Mouse (Mus musculus) cerebellum, adult 18-20 months (tissue): ENCODE results near the gene Syt7.

Experiments
- DNase-seq, 2 experiments: peaks; one replicate each; pipeline ENCODE4 v3.0.0; 2021

The Syt7 gene

DNA sequence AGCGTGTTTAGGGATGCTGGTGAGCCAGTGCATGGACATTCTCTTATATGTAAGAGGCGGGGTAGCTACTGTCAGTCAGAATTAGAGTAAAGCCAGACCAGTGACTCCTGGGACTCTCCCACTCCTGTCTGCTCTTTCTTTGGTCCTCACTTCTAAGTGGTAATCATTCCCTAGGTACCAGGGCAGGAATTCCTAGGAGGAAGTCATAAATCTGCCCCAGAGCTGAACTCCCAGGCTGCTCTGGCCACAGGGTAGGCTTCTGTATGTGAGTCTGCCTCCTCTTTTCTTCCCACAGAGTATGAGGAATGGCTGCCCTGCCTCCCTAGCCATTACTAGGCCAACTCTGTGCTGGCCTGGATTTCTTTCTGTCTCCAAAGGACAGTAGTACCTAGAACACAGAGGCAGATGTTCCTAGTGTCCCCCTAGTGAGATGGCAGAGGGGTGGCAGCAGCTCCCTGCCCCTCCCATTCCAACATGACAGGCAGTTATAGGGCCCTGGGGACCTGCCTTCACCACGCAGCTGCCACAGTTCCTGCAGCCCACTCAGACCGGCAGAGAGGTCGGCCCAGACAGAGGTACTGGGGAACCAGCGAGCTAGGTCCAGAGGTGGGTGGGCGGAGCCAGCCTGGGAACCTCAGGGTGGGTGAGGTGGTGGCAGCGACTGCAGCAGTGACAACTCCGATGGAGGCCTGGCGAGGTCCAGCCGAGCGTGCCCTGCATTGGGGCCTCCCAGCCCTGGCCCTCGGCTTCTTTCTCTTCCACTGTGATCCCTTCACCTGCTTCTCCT lies 36.8 kb downstream of the Syt7 start:
- DNase-seq = no peak

DNA sequence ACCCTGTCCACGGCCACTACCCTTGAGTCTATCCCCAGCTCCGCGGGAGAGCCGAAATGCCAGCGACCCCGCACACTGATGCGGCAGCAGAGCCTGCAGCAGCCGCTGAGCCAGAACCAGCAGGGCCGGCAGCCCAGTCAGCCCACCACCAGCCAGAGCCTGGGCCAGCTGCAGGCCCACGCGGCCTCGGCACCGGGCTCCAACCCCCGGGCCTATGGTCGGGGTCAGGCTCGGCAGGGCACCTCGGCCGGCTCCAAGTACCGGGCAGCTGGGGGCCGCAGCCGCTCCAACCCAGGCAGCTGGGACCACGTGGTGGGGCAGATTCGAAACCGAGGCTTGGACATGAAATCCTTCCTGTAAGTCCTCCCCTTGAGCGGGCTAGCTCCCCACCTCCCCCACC lies 37.4 kb downstream of the Syt7 start:
- no peak for DNase-seq

DNA sequence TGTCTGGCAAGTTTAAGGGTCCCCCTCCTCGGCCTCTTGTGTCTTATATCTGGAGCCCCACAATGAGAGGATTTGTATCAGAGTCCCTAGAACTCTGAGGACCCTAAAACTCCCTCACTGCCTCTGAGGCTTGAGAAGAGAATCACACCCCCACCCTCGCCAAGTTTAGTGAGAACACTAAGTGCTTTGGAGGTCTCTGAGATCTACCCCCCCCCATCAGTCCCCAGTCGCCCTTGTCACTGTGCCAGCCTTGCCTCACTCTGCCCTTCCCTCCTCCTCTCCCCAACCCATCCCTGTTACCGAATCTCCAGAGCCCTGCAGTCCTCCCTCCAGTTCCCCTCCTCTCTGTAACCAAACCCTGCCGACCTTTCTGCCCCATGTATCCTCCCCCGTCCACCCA lies 37.9 kb downstream of the Syt7 start:
- no peak for DNase-seq

DNA sequence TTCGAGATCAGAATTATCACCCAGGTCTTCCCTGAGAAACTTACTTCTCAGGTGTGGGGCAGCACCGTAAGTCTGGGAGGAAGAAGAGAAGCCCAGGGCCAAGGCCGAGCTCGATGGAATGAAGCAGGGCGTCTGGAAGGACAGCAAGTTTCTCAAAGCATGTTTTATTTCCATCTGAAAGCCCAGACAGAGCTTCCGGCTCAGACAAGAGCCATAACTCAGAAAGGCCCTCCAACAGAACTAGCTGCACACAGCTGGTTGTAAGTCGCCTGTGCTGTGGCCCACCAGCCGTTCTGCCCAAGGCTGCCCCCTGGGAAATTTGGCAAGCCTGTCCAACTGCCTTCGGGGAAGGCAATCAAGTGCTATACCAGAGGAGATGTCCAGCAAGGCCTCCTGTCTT lies 38.5 kb downstream of the Syt7 start:
- no peak for DNase-seq

- DNase-seq = peak; percentile 54 to 65
Observed at GRCm38 (mm10) chr19:10429371-10429770, 40.5 kb downstream of the Syt7 start.

DNA sequence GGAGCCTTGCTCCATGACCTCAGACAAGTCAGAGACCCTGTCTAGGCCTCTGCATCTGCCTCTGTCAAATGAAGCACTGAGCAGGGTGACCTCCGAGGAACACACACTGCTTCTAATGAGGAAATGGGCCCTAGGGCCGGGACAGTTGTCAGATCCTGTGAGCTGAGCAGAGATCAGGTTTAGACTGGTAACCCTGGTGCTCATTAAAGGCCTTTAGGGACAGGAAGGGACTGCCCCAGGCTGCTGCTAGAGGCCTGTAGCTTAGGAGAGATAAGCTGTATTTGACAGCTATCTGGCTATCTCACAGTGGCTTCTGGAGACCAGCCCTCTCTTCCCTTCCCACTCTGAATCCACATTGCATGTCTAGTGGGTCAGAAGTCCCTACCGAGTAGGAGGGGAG lies 42.5 kb downstream of the Syt7 start:
- DNase-seq = no peak

DNA sequence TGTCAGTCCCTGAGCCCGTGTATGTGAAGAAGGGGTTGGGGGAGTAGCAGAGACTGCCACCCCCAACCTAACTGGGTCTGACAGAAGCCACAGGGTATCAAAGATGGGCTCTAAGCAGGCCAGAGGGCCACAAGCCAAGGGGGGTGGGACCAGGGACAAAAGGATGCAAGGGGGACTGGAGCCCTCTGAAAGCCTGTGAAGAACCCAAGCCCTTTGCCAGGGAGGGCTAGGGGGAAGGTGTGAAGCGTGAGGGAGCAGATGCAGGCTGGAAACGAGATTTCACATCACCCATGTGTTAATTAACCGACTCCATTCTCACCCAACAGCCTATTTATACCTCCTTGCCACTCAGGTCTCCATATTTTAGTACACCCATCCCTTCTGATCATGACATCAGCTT lies 43.0 kb downstream of the Syt7 start:
- DNase-seq = no peak

DNA sequence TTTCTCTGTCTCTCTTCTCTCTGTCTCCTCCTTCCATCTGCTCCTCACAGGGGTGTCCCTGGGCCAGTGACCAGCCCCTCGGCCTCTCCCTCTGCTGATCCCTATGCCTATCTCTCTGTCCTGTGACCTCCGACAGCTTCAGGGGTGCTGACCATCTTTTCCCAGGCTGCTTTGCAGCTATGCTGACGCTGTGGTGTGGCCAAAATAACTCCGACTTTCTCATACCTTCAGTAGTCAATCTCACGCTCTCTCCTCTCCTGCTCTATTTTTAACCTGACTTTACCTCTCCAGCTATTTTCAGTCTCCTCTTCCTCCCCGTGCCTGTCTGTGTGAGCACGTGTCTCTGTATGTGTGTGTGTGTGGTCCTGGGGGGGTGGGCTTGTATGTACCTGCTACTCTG lies 44.3 kb downstream of the Syt7 start:
- DNase-seq = no peak

DNA sequence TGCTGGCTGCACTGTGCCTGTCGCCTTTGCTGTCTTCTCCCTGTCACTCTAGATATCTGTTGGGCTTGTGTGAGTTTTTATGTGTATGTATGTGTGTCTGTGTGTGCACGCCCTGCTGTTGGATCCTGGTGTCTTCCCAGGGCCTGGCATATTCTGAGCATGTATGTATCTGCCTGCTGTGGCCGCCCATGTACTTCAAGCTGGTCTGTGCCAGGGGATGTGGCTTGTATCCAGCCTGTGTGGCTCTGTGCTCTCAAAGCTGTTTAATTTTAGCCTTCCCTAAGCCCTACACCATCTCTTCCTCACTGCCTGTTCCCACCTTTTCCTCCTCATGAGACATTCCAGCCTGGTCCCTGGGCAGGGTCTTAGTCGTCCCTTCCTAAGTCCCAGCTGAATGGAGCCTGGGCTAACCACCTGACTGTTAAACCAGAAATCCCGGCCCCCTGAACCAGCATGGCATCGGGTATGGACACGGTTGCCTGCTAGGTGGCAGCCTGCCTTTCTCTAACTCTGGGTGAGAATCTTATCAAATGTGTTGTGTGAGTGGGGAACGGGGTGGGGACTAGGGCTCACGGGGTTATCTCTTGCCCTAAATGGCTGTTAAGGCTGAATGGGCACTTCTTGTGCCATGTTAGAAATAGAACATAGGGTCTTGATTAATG lies 45.1 kb downstream of the Syt7 start:
- DNase-seq = peak; percentile 53 to 59

DNA sequence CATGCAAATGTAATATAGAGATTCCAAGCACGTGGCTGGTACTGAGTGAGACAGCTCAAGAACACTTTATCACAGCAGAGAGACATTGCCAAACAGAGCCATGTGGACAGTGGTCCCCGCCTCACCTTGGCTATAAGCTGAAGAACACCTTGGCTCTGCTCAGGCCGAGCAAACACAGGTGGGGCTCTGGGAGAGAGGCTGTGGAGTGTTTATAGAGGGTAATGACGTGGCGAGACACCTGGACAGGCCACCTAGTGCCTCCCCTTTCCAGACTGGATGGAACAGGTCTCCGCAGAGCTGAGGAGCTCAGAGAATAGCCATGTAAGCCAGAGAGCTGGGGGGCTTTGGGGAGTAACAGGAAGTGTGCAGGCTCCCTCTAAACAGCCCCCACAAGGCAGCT lies 46.0 kb downstream of the Syt7 start:
- DNase-seq = no peak

- peak; percentile 87 to 88 for DNase-seq
Observed at GRCm38 (mm10) chr19:10435908-10436307, 47.0 kb downstream of the Syt7 start.

GRCm38 (mm10) chr19:10436726-10437125 lies 47.8 kb downstream of the Syt7 start:
- DNase-seq = peak in 1 of 2 experiments; percentile 1

GRCm38 (mm10) chr19:10437521-10437920 lies 48.6 kb downstream of the Syt7 start:
- peak in 1 of 2 experiments; percentile 7 for DNase-seq

GRCm38 (mm10) chr19:10444685-10445369 lies 55.9 kb downstream of the Syt7 start:
- DNase-seq = no peak

GRCm38 (mm10) chr19:10448275-10448674 lies 59.4 kb downstream of the Syt7 start:
- no peak for DNase-seq

GRCm38 (mm10) chr19:10449190-10449589 lies 60.3 kb downstream of the Syt7 start:
- no peak for DNase-seq

DNA sequence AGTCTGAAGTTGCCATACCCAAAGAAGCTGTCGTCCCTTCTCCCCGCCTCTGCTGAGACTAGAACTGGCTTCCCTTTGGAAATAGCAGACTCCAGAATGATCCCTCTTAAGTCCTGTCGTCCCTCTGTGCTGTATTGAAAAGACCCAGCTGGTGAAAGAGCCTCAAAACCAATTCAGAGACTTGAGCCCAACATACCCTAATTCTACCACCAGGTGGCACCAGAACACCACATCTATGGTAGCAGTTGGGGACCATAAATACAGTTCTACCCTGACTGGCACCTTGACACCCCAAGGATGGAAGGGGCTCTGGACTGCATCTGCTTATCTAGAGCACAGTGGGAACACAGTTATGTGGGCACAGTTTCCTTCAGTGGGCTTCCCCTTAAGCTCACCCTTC lies 60.8 kb downstream of the Syt7 start:
- peak; percentile 71 to 74 for DNase-seq

DNA sequence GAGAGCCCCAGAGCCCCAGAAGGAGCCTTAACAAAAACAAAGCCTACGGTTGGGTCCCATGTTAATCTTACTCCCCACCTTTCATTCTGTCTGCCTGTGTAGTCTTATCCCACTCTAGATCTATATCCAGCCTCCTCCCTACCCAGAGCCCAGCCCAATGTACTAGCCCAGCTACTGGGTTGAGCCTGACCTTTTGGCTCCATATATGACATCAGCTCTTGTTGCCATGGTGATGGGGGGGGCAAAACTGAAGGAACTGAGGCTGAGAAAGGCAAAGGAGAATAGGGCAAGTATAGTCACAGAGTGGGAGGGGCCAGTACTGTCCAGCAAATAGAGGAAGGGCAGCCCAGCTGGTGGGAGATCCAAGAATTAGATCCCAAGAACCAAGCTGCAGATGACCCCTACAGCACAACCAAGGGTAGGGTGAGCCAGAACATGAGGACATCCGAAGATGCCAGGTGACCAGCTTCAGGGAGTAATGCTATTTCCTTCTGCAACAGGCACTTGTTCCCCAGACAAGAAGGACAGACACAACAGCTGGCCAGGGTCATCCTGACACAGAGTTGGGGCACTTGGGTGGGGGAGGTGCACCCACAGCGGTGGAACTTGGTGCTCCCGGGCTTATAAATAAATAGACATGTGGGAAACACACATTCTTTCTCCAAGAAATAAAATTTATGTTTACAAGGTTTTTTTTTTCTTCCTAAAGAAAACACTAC lies 66.0 kb downstream of the Syt7 start:
- DNase-seq = no peak

GRCm38 (mm10) chr19:10455437-10455806 lies 66.5 kb downstream of the Syt7 start:
- no peak for DNase-seq

GRCm38 (mm10) chr19:10456752-10457483 lies 68.0 kb downstream of the Syt7 start, which contains the start of gene Lrrc10b:
TSS of gene Lrrc10b (minus strand) at chr19:10457473.
- DNase-seq = no peak

DNA sequence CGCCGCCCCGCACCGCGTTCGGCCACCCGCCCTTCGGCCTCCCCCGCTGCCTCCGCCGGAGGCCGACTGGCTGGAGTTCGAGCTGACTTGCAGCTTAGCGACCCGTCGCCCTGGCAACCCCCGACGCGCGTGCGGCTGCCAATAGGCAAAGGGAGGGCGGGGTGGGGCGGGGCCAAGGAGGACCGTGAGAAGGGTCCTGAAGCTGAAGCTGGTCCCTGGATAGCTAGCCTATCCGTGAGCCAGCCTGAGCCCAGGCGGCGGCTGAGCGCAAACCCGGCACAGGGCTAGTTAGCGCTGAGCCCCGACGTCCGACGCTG lies 68.6 kb downstream of the Syt7 start:
- DNase-seq = no peak

DNA sequence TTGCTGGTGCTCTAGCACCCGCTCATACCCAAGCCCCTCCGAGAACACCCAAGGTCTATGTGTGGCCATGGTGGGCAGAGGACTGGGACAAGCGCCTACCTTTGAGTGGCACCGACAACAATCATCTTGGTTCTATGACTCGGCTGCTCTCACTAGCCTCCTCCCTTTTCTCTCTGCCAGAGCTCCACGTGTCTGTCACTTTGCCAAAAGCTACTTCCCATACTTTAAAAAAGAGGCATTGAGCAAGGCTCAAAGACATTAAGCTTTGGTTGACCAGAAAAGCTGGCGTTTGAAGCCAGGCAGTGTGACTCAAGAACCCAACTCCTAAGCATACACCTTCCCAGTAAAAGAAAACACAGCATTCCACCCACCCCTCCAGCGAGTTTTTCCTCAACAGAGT lies 69.2 kb downstream of the Syt7 start:
- no peak for DNase-seq

DNA sequence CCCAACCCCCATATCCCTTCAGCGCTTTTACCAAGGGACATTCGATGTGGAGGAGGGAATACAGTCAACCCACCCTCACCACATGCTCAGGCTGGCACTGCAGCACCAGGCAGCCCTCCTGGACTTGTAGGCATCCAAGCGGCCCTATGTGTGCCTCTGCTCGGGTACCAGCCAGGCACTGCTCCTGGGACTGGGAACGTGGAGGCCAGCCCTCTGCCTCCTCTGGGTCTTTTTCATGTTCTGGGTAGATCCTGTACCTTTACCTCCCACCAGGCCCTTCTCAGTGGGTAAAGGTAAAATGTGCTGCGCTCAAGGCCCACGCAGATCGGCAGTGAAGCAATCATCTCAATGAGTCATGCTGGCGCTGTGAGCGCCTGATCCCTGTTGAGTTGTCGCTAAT lies 71.0 kb downstream of the Syt7 start:
- DNase-seq = no peak
